Mouse (Mus musculus): Measurements from ENCODE around the gene Arhgap22. TPM values are rescaled to one million over a fixed set of nuclear protein-coding genes. Genes with fewer than 3 reads are reported as not detected.
A peak's percentile ranks its signal among the peaks of the same experiment; 100 is the strongest.

The Arhgap22 gene
- total RNA-seq, 1 experiment from 2014 or later = 5.7 TPM

GRCm38 (mm10) chr14:33282447-33282846, 68.6 kb downstream of the Arhgap22 start:
- DNase-seq = no peak

- DNase-seq = no peak
These were observed 74.1 kb downstream of the Arhgap22 start for GRCm38 (mm10) chr14:33287920-33288319.

GRCm38 (mm10) chr14:33290038-33290437, 76.2 kb downstream of the Arhgap22 start:
- no peak for DNase-seq

DNA sequence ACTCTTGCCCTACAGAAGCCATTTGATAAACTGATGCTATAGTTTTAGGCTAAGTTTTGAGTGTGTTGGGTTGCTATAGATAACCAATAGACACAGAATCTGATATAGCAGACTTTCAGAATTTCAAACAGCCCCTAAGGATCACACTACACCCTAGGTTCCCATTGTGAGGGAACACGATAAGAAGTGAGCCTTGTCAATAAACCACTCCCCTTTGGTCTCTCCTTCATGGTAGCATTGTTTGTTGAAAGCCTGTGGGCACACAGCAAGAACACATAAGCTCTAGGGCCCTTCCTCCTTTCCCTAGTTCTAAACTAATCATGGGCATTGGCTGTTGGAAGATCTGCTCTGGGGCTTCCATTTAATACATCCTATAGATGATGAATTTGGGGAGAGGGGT, 80.7 kb downstream of the Arhgap22 start:
- no peak for DNase-seq

DNA sequence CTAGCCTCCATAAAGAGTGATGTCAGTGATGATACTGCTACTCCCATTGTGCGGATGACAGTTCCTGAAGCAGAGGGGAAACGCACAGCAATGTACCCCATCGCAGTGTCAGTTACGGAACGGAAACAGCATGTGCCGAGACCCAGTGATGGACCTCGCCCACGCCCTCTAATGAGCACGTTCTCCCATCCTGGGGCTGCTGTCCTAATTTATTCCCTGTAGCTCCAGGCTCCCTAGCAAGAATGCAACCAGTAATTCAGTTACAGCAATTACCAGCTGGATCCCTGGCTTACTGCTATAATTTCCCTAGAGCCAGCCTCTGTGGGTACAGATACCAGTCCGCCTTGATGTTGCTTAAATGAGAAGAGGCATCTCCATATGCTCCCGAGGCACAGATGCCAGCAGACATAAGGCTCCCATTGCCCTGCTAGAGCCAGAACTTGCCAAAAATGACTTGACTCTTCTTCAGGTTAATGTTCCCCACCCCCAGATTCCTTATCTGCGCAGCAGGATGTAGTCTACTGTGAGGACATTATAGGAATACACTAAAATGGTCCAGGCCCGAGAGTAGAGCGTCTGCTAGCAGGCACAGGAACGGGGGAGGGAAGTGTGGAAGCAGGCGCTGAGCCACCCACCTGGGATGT, 83.0 kb downstream of the Arhgap22 start:
- no peak for DNase-seq

DNA sequence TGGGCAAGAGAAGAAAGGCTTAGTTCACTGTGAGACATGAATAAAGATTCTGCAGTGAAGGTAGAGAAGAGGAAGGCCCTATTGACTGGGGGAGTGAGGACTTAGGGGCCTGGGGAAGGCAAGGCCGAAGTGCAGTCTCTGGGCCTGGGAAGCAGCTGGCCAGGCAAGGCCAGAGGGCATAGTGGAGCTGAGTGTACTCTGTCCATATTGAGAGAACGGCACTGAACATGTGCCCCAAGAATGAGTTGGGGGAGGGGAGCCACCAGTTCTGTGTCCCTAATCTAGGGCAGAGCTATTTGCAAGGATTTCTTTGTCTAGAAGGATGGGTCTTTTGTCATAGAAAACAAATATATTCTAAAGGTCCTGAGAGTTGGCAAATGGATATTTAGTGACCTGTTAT, 86.8 kb downstream of the Arhgap22 start:
- no peak for DNase-seq

DNA sequence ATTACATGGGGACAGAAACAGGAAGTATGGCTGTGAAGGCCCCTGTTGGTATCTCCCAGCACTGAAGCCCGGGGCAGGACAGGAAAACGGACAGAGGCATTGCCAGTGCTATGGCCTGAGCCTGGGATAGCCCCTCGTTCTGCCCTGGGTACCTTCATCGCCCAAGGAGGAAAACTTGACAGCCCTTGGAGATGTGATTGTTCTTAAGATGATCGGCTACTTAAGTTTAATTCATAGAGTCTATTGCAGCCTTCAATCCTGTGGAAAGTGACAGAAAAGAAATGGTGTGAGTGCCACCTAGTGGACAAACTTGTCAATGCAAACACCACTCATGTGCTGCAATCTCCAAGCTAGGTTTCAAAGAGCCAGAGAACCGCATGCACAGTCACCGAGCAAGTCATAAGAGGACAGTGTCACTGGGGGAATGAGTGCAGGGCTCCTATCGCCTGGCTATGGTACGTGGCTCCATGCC, 89.6 kb downstream of the Arhgap22 start:
- peak; percentile 58 for DNase-seq

DNA sequence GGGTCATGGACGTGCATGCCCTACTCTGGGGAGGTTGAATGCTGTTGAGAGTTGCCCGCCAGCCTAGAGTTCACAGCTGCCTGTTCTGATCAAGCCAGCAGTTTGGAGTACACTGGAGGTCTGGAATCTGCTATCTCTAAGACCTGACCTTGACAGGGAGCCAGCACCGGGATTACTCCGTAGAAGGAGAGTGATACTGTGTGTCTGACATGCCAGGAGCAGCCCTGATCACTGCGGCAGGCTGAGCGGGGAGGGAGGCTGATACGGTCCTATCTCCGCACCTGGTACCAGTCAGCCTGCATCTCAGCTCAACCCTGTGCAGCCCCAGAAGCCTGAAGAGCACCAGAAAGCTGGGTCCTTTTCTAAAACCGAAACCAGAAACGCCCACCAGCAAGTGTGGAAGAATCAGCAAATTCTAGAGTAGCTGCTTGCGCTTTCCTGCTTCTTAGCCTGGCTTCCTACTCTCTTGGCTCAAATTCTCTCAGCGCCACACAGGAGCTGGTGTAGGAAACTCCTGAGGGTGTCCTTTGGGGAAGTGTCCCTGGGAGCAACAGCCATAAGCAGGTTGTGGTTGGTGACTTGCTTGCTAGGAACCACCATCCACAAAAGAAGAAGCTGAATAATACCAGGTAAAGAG, 91.9 kb downstream of the Arhgap22 start:
- peak; percentile 69 for DNase-seq

GRCm38 (mm10) chr14:33310719-33311118, 96.9 kb downstream of the Arhgap22 start:
- peak; percentile 21 for DNase-seq

DNA sequence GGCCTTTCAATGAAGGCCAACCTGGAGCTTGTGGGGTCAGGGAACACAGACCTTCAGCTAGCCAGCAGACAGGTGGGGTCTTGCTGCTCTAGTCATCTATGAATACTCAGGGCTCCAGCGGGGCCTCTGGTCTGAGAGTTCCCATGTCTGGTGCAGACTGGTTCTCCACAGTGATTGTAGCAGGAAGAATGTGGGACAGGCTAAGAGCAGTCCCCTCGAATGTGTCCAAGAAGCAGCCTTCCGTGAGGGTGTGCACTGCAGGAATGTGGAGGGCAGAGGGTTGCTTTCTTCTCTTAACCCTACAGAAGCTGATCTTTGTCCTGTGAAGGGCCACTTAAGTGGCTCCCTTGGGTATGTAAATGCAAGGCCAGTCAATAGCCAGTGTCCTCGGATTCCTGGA, 98.5 kb downstream of the Arhgap22 start:
- no peak for DNase-seq

DNA sequence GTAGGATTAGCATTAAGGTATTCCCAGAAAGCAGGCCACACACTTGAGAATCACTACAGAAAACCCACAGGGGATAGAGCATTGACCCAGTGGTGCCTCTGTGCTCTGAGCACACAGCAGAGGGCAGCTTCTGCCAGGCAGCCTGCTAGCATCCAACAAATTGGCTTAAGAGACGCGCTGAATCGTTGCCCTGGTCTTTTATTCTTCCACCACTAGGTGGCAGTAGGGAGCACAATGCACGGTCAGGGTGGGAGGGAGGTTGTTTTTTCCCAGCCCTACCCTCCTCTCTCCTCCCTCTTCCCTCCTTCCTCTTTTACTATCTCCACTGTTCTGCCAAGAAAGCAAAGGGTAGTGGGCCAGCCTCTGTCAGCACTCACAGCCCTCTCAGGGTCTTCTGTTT, 99.8 kb downstream of the Arhgap22 start:
- DNase-seq = peak; percentile 46

DNA sequence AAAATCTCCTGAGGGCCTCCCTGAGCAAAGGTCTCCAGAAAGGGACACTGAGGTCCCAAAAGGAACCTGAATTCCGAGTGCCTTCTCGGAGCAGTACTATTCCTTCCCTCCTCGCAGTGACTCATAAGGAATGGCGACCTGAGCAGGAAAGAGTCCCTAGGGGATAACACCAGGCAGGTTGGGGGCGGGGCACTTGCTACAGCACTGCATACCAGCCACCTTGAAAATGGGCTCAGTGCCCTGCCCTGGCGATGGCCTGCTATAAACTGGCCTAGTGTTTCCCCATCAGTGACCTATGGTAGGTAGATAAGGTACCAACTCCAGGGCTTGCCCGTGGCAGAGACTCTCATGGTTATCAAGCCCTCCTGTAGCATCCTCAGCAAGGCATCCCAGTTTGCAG, 100.3 kb downstream of the Arhgap22 start:
- no peak for DNase-seq

- DNase-seq = no peak
These were observed 101.3 kb downstream of the Arhgap22 start for GRCm38 (mm10) chr14:33315111-33315510.

GRCm38 (mm10) chr14:33315771-33316170, 101.9 kb downstream of the Arhgap22 start:
- DNase-seq = no peak

DNA sequence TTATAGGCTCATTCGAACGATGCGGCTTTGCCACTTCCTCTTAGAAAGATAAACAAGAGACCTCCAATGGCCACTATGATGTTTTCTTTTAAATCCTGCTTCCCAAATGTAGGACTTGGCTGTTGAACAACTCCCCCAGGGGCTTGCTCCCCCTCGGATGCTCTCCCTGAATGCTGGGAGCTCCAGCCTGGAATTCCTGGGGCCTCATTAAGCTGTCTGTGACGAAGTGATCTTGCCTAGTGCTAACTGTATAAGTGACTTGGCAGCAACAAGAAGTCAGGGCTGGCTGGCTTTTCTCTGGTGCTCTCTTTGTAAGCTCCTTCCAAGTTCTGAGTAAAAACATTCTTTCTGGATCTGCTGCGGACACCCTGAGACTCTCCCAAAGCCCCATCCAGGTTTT, 104.1 kb downstream of the Arhgap22 start:
- DNase-seq = no peak

DNA sequence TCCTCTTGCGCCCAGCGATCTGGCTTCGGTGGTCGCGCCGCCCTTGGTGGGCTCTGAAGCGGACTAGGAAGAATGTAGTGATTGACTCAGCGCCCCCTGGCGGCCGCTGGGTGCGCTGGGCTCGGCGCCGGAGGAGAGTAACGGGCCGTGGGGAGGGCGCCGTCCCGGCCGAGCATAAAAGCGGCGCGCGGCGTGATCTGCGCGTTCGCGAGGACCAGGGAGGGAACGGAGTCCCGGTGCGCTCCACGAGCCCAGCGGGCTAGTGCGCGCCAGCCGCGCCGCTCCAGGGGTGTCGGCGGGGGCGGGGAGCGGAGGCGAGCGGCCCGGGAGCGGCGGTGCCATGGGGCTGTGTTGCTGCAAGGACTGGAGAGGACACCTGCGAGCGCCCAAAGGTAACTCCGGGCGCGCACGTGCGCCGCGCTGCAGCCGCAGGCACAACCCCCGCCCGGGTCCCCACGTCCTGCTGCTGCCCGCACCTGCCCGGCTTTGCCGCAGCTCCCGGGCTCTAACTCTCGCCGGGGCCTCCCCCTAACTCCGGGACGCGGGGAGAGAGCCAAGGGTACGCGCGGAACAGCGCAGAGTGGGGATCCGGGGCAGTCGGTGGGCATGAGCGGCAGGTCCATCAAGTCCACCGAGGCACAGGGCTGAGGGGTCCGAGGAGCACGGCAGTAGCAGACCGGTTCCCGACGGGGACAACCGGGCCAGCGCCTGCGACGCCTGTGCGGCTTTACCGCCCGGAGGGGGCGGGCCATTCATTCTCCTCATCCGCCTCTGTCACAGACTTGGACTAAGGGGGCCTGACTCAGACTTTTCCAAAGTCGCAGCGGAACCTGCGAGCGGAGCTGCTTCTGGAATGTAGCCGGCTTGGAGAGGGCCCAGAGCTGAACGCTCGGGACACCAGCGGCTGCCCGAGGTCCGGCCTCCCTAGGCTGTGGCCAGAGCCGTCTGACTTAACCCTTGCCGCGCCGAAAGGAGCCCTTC, 106.0 kb downstream of the Arhgap22 start:
- DNase-seq = peak; percentile 84

GRCm38 (mm10) chr14:33320856-33321255, 107.0 kb downstream of the Arhgap22 start:
- no peak for DNase-seq

DNA sequence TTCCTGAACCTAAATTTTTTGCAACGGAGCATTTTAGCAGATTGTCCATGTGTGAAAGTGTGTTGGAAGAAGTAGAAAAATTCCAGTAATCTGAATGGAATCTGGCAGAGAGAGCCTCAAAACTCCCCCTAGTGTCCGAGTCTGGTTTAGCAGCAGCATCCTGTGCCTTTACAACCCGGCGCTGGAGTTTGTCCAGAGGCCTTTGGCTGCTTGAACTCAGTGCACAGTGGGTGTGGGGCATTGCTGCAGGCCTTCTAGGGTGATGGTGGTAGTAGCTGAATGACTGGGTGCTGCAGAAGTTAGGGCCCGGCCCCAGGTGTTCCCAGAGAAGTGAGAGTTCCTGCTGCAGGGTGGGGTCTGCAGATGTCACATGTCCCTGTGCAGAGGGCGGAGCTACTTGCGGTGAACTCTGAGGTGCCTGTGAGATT, 108.8 kb downstream of the Arhgap22 start:
- peak; percentile 69 for DNase-seq

DNA sequence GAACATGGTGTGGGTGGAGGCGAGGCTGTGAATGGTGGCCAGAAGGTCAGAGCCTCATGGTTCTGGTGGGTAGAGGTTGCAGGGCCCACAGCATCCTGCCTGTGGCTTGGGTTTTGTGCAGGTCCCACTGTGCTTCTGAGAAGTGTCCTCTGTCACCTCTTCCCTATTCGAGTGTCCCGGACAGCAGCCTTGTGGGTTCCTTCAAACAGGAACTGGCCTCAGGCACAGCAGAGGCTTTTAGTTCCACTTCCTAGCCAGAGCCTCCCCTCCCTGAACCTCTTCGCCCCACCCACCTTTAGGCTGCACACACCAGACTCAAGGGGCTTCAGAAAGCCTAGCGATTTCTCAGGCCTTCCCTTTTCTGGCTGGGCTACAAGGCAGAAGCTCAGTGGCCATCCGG, 110.7 kb downstream of the Arhgap22 start:
- no peak for DNase-seq

- DNase-seq = no peak
These were observed 114.5 kb downstream of the Arhgap22 start for GRCm38 (mm10) chr14:33328369-33328768.

- no peak for DNase-seq
These were observed 115.5 kb downstream of the Arhgap22 start for GRCm38 (mm10) chr14:33329297-33329805.

- no peak for DNase-seq
These were observed 117.2 kb downstream of the Arhgap22 start for GRCm38 (mm10) chr14:33330986-33331385.

DNA sequence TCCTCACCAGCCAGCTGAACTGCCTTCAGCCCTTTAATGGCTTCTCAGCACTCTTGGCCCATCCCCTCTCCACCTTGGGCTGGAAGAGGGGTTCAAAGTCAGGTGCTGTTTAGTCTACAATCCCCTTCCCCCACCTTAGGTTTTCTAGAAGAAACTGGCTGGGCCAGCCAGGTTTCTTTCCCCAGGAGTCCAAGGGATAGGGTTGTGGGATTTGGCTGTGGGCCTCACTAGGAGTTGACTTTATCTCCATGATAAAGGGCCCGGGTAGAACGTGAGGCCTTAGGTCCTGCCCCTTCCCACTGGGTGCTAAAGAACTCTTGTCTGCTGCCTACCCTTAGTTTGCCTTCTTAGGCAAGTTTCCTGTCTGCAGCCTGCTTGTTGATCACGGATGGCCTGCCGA, 117.8 kb downstream of the Arhgap22 start:
- DNase-seq = no peak

Data from adrenal gland, postnatal 25 days (tissue).